Mouse (Mus musculus): ENCODE measurements at regions not wholly inside any gene's neighbourhood (a gene's known extent, or its start where the extent isn't known, plus 50 kb on each side); places are given as distances from the start of the nearest gene placed in this dataset.

DNA sequence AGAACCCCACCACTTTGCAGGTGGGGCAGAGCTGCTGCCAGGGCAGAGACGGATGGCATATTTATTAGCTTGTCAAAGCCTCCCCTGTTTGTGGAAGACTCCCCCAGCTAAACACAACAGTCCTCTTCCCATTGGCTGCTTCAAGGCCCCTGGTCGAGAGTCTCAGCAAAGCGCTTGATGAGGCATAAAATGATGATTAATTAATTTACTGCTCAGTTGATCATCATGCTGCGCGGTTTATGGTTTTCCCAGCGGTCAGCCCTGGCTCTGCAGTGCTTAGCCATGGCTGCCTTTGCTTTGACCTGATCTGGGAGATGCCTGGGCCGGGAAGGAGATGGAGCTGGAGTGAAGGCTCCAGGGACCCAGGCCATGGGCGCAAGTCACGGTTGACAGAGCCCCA, 98.5 kb downstream of the Irx2 start:
- ATAC-seq (ENCODE audit: insufficient number of reproducible peaks, insufficient read depth, low FRiP score, low read depth) = no peak
- Histone ChIP-seq H3K27ac (ENCODE audit: low read length) (no peak overlapping the region), H3K9ac (replicated peaks; ENCODE audit: low read depth, low read length) (no peak overlapping the region), H3K36me3 (ENCODE audit: control insufficient read depth, insufficient read depth, low read length) (no peaks in the 10 kb centered on the region), H3K9me3 (ENCODE audit: control insufficient read depth, low read depth, low read length) (no peaks in the 10 kb centered on the region), H3K4me1 (ENCODE audit: control insufficient read depth, insufficient read depth, low read length) (no peaks in the 10 kb centered on the region), H3K4me3 (ENCODE audit: low read depth, low read length) (no peak overlapping the region), H3K4me2 (replicated peaks; ENCODE audit: low read depth, low read length) (no peak overlapping the region), H3K27me3 (ENCODE audit: control insufficient read depth, insufficient read depth, low read length) (no peaks in the 10 kb centered on the region)
- 55% methylated on average over 9 of the region's 9 CpGs for WGBS

DNA sequence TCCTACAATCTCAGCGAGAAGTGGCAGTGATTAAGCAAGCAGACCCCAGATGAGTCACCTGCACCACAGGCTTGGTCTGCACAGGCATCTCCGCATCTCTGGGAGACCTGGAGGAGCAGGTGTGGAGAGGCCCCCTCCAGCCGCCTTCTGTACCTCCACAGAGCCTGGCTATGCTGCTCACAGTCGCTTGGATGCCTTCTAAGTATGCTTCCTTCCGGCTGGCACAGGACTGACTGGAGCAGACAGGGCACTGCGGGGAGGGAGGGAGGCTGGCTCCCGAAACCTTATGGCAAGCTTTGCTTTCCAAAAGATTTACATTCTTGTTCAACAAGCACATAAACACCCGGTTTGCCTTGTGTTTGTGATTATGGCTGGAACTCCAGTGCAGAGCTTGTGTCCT, 107.3 kb downstream of the Irx2 start:
- 75% methylated on average over 8 of the region's 8 CpGs for WGBS
- no peak overlapping the region for H3K4me3 ChIP-seq (ENCODE audit: low read depth, low read length)
- H3K27ac ChIP-seq (ENCODE audit: low read length) = no peak overlapping the region
- H3K9me3 ChIP-seq (ENCODE audit: control insufficient read depth, low read depth, low read length) = no peaks in the 10 kb centered on the region
- no peak for ATAC-seq (ENCODE audit: insufficient number of reproducible peaks, insufficient read depth, low FRiP score, low read depth)
- no peaks in the 10 kb centered on the region for H3K36me3 ChIP-seq (ENCODE audit: control insufficient read depth, insufficient read depth, low read length)
- no peaks in the 10 kb centered on the region for H3K27me3 ChIP-seq (ENCODE audit: control insufficient read depth, insufficient read depth, low read length)
- H3K4me2 ChIP-seq (replicated peaks; ENCODE audit: low read depth, low read length) = no peak overlapping the region
- H3K4me1 ChIP-seq (ENCODE audit: control insufficient read depth, insufficient read depth, low read length) = no peaks in the 10 kb centered on the region
- H3K9ac ChIP-seq (replicated peaks; ENCODE audit: low read depth, low read length) = no peak overlapping the region

DNA sequence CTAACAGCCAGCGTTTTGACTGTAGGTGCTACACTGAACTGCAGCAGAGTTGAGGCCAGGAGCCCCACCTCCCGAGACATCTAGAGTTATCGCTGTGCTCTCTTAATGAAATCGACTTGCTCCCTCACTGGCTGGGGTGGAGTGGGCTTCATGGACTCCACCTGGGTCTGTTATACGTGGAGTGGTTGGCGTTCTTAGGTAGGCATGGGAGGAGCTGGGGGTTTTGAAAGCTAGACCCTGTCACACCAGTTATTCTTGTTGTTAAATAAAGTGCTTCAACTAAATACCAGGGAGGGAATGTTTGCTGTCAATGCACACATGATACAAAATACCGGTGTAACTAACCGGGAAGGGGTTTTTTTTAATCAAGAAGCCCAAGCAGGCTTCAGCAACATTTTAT, 108.4 kb downstream of the Irx2 start:
- H3K4me2 ChIP-seq (replicated peaks; ENCODE audit: low read depth, low read length) = no peak overlapping the region
- no peak overlapping the region for H3K27ac ChIP-seq (ENCODE audit: low read length)
- H3K9ac ChIP-seq (replicated peaks; ENCODE audit: low read depth, low read length) = no peak overlapping the region
- 55% methylated on average over 8 of the region's 8 CpGs for WGBS
- peak; percentile 58; the same call in 1 of the 2 replicates for ATAC-seq (ENCODE audit: insufficient number of reproducible peaks, insufficient read depth, low FRiP score, low read depth)
- H3K27me3 ChIP-seq (ENCODE audit: control insufficient read depth, insufficient read depth, low read length) = no peaks in the 10 kb centered on the region
- H3K4me1 ChIP-seq (ENCODE audit: control insufficient read depth, insufficient read depth, low read length) = no peaks in the 10 kb centered on the region
- no peaks in the 10 kb centered on the region for H3K9me3 ChIP-seq (ENCODE audit: control insufficient read depth, low read depth, low read length)
- no peak overlapping the region for H3K4me3 ChIP-seq (ENCODE audit: low read depth, low read length)
- no peaks in the 10 kb centered on the region for H3K36me3 ChIP-seq (ENCODE audit: control insufficient read depth, insufficient read depth, low read length)

DNA sequence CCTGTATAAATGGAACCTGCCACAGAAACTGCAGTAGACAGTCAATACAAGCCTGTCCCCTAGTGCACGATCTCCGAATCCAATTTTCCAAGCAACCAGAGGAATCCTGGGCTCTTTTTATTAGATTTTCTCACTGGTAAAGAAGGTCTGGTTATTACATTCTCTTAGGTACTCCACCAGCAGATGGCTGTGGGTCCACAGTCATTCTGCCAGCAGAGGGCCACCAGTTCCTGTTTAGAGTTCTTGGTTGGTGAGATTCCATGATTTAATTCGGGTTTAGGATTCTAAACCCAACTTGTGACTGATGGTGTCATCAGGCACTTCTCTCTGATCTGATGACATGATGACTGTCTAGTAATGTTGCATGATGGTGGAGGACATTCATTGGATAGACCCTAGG, 118.6 kb downstream of the Irx2 start:
- H3K27me3 ChIP-seq (ENCODE audit: control insufficient read depth, insufficient read depth, low read length) = no peaks in the 10 kb centered on the region
- 71% methylated on average over 3 of the region's 3 CpGs for WGBS
- no peak overlapping the region for H3K9ac ChIP-seq (replicated peaks; ENCODE audit: low read depth, low read length)
- no peak overlapping the region for H3K27ac ChIP-seq (ENCODE audit: low read length)
- no peaks in the 10 kb centered on the region for H3K36me3 ChIP-seq (ENCODE audit: control insufficient read depth, insufficient read depth, low read length)
- no peaks in the 10 kb centered on the region for H3K4me1 ChIP-seq (ENCODE audit: control insufficient read depth, insufficient read depth, low read length)
- H3K4me3 ChIP-seq (ENCODE audit: low read depth, low read length) = no peak overlapping the region
- no peak for ATAC-seq (ENCODE audit: insufficient number of reproducible peaks, insufficient read depth, low FRiP score, low read depth)
- H3K9me3 ChIP-seq (ENCODE audit: control insufficient read depth, low read depth, low read length) = no peaks in the 10 kb centered on the region
- H3K4me2 ChIP-seq (replicated peaks; ENCODE audit: low read depth, low read length) = no peak overlapping the region

DNA sequence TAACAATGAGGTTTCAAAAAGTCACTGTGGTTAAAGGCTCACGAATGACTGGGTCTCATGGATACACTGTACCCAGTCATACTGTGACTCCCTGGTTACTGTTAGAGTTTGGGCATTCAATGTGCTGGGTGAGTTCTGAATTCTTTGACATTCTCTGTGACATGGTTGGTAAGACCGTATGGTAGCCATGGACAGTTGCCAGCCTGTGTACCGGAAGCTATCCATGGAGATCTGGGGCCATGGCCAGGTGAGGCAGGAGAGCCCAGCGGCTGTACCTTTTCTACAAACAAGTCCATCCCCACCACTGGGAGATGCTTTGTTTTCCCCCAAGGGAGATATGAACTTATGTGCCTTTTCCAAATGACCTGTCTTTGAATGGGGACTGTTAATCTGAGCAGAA, 126.4 kb downstream of the Irx2 start:
- no peak overlapping the region for H3K27ac ChIP-seq (ENCODE audit: low read length)
- WGBS = 83% methylated on average over 4 of the region's 4 CpGs
- ATAC-seq (ENCODE audit: insufficient number of reproducible peaks, insufficient read depth, low FRiP score, low read depth) = no peak

DNA sequence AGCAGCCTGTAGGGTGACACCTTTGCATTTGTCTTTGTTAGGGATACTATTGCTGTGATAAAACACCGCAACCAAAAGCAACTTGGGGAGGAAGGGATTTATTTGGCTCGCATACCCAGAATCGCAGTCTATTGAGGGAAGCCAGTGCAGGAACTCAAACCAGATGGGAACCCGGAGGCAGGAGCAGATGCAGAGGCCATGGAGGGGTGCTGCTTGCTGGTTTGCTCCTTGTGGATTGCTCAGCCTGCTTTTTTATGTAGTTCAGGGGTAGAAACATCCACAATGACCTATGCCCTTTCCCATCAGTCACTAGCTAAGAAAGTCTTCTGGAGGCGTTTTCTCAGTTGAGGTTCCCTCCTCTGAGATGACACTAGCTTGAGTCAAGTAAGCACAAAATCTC, 133.9 kb downstream of the Irx2 start:
- H3K9me3 ChIP-seq (ENCODE audit: control insufficient read depth, low read depth, low read length) = no peaks in the 10 kb centered on the region
- H3K27me3 ChIP-seq (ENCODE audit: control insufficient read depth, insufficient read depth, low read length) = no peaks in the 10 kb centered on the region
- H3K27ac ChIP-seq (ENCODE audit: low read length) = no peak overlapping the region
- H3K4me2 ChIP-seq (replicated peaks; ENCODE audit: low read depth, low read length) = no peak overlapping the region
- no peak overlapping the region for H3K9ac ChIP-seq (replicated peaks; ENCODE audit: low read depth, low read length)
- H3K4me3 ChIP-seq (ENCODE audit: low read depth, low read length) = no peak overlapping the region
- WGBS = 63% methylated on average over 5 of the region's 5 CpGs
- no peaks in the 10 kb centered on the region for H3K4me1 ChIP-seq (ENCODE audit: control insufficient read depth, insufficient read depth, low read length)
- ATAC-seq (ENCODE audit: insufficient number of reproducible peaks, insufficient read depth, low FRiP score, low read depth) = no peak
- H3K36me3 ChIP-seq (ENCODE audit: control insufficient read depth, insufficient read depth, low read length) = no peaks in the 10 kb centered on the region

More for the DNA sequence above, 126.4 kb downstream of the Irx2 start:
- Histone ChIP-seq H3K9me3 (ENCODE audit: control insufficient read depth, low read depth, low read length) (no peaks in the 10 kb centered on the region), H3K4me1 (ENCODE audit: control insufficient read depth, insufficient read depth, low read length) (no peaks in the 10 kb centered on the region), H3K9ac (replicated peaks; ENCODE audit: low read depth, low read length) (no peak overlapping the region), H3K4me3 (ENCODE audit: low read depth, low read length) (no peak overlapping the region), H3K27me3 (ENCODE audit: control insufficient read depth, insufficient read depth, low read length) (no peaks in the 10 kb centered on the region), H3K36me3 (ENCODE audit: control insufficient read depth, insufficient read depth, low read length) (no peaks in the 10 kb centered on the region), H3K4me2 (replicated peaks; ENCODE audit: low read depth, low read length) (no peak overlapping the region)

DNA sequence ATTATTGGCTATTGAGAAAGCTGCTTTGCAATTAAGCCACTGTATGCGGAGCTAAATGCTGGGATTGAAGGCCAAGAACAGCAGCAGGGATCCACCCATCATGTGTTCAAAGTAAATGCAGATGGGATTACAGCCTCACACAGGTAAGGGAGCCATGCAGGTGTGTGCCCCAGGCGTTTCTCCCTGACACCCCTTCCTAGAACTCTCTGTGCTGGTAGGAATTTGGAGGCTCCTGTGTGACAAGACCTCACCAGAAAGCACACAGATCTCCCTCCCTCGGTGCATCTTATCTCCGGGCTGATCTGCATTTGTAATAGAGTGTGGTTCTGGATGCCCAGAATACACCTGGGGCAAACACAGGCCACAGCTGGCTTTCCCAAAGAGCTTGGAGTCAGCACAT, 134.7 kb downstream of the Irx2 start:
- Histone ChIP-seq H3K4me3 (ENCODE audit: low read depth, low read length) (no peak overlapping the region), H3K4me2 (replicated peaks; ENCODE audit: low read depth, low read length) (no peak overlapping the region), H3K9me3 (ENCODE audit: control insufficient read depth, low read depth, low read length) (no peaks in the 10 kb centered on the region), H3K9ac (replicated peaks; ENCODE audit: low read depth, low read length) (no peak overlapping the region), H3K4me1 (ENCODE audit: control insufficient read depth, insufficient read depth, low read length) (no peaks in the 10 kb centered on the region), H3K27ac (ENCODE audit: low read length) (no peak overlapping the region), H3K27me3 (ENCODE audit: control insufficient read depth, insufficient read depth, low read length) (no peaks in the 10 kb centered on the region), H3K36me3 (ENCODE audit: control insufficient read depth, insufficient read depth, low read length) (no peaks in the 10 kb centered on the region)
- 67% methylated on average over 4 of the region's 4 CpGs for whole genome bisulfite sequencing
- ATAC-seq (ENCODE audit: insufficient number of reproducible peaks, insufficient read depth, low FRiP score, low read depth) = no peak

DNA sequence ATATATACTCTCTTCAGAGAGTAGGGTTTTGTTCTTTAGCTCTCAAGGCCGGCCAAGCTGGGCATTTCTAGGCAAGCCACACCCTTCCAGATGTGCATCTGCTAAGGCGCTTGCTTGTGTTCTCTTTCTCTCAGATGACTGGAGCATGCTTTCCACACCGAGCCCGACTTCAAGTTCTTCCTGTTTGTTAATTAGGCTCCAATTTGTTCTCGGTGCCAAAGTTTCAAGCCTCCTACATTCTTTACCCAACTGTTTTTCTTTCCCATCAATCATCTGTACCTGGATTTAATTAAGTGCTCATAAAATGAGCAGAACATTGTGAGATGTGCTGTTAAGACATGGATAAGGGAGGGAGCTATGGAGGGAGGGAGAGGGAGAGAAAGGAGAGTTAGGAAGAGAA, 138.7 kb downstream of the Irx2 start:
- H3K4me3 ChIP-seq (ENCODE audit: low read depth, low read length) = no peak overlapping the region
- no peaks in the 10 kb centered on the region for H3K9me3 ChIP-seq (ENCODE audit: control insufficient read depth, low read depth, low read length)
- H3K27me3 ChIP-seq (ENCODE audit: control insufficient read depth, insufficient read depth, low read length) = no peaks in the 10 kb centered on the region
- no peak overlapping the region for H3K27ac ChIP-seq (ENCODE audit: low read length)
- no peaks in the 10 kb centered on the region for H3K36me3 ChIP-seq (ENCODE audit: control insufficient read depth, insufficient read depth, low read length)
- H3K4me2 ChIP-seq (replicated peaks; ENCODE audit: low read depth, low read length) = no peak overlapping the region
- no peaks in the 10 kb centered on the region for H3K4me1 ChIP-seq (ENCODE audit: control insufficient read depth, insufficient read depth, low read length)
- no peak for ATAC-seq (ENCODE audit: insufficient number of reproducible peaks, insufficient read depth, low FRiP score, low read depth)
- no peak overlapping the region for H3K9ac ChIP-seq (replicated peaks; ENCODE audit: low read depth, low read length)
- 61% methylated on average over 5 of the region's 5 CpGs for WGBS

DNA sequence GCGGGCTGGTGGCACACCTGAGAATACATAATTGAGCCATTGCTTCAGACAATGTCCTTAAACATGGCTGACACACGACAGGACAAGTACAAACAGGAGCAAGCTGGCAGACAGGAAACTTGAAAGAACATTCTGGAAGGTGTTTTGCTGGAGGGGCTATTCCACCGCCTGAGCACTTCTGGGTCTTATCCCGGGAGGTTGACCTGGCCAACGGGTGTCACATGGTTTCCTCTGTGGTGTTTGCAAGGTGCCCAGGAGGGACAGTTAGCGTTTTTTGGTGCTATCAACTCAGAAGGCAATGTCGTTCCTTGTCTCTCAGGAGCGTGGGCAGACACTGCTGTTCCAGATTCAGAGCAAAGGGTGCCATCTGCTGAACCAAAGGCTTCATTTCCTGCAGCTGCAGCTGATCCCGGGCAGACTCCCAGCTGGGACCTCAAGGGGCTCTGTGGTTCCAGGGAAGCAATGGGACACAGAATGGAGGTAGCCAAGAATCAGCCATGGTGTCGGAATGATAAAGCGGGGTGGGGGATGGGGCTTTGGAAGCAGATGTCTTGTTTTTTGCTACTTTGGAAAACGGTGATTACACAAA, 140.5 kb downstream of the Irx2 start:
- Histone ChIP-seq H3K36me3 (ENCODE audit: control insufficient read depth, insufficient read depth, low read length) (no peaks in the 10 kb centered on the region), H3K9me3 (ENCODE audit: control insufficient read depth, low read depth, low read length) (no peaks in the 10 kb centered on the region), H3K9ac (replicated peaks; ENCODE audit: low read depth, low read length) (no peak overlapping the region), H3K4me3 (ENCODE audit: low read depth, low read length) (no peak overlapping the region), H3K27ac (ENCODE audit: low read length) (no peak overlapping the region), H3K4me2 (replicated peaks; ENCODE audit: low read depth, low read length) (no peak overlapping the region), H3K27me3 (ENCODE audit: control insufficient read depth, insufficient read depth, low read length) (no peaks in the 10 kb centered on the region), H3K4me1 (ENCODE audit: control insufficient read depth, insufficient read depth, low read length) (no peaks in the 10 kb centered on the region)
- ATAC-seq (ENCODE audit: insufficient number of reproducible peaks, insufficient read depth, low FRiP score, low read depth) = no peak
- WGBS = 63% methylated on average over 12 of the region's 12 CpGs
